Mouse (Mus musculus) hindbrain, embryonic 16.5 days (tissue): ENCODE data around the gene Pak1. TPM values are rescaled to one million over a fixed set of nuclear protein-coding genes. Genes with fewer than 3 reads are reported as not detected.

Experiments
- ATAC-seq: fragments of 200-750 bp; cut with Nextera tagmentation; 2 replicates; pipeline ENCODE4 v1.8.0; 2017; ENCODE audit warnings: moderate TSS enrichment, moderate library complexity
- H3K27ac ChIP-seq: fragments of 300-500 bp; sonication (generic); 2 replicates; pipeline ENCODE4 v1.5.1; 2014; ENCODE audit warnings: low read depth, mild to moderate bottlenecking, control low read depth, low read length, moderate library complexity
- H3K27me3 ChIP-seq: fragments of 300-500 bp; sonication (generic); replicated peaks from 2 replicates; pipeline ENCODE4 v1.6.1; 2014; ENCODE audit warnings: low read length; ENCODE audit not compliant: control insufficient read depth, insufficient read depth
- H3K36me3 ChIP-seq: fragments of 300-500 bp; sonication (generic); 2 replicates; pipeline ENCODE4 v1.6.1; 2014; ENCODE audit warnings: mild to moderate bottlenecking, low read length, moderate library complexity, mixed read lengths; ENCODE audit not compliant: control insufficient read depth, insufficient read depth
- H3K4me1 ChIP-seq: fragments of 300-500 bp; sonication (generic); 2 replicates; pipeline ENCODE4 v1.6.1; 2014; ENCODE audit warnings: low read depth, low read length; ENCODE audit not compliant: control insufficient read depth, insufficient read depth
- H3K4me2 ChIP-seq: fragments of 300-500 bp; sonication (generic); 2 replicates; pipeline ENCODE4 v1.6.1; 2014; ENCODE audit warnings: mild to moderate bottlenecking, low read length, control low read depth, moderate library complexity
- H3K4me3 ChIP-seq: fragments of 300-500 bp; sonication (generic); 2 replicates; pipeline ENCODE4 v1.5.1; 2014; ENCODE audit warnings: mild to moderate bottlenecking, low read length, control low read depth, moderate library complexity
- H3K9ac ChIP-seq: fragments of 300-500 bp; sonication (generic); 2 replicates; pipeline ENCODE4 v1.6.1; 2014; ENCODE audit warnings: low read depth, mild to moderate bottlenecking, control low read depth, low read length, moderate library complexity
- H3K9me3 ChIP-seq: fragments of 300-500 bp; sonication (generic); 2 replicates; pipeline ENCODE4 v1.6.1; 2014; ENCODE audit warnings: mild to moderate bottlenecking, low read length, moderate library complexity; ENCODE audit not compliant: control insufficient read depth
- WGBS: fragments of 180-500 bp; shearing (Covaris S2); extraction: QIAGEN DNeasy Blood & Tissue Kit; methylation state at CpG from one replicate; pipeline ENCODE4 v1.1.7; 2014; 5-methylcytosine and 5-hydroxymethylcytosine counted together
- polyA plus RNA-seq: library from polyadenylated mRNA; unstranded; fragments of >200 nt; fragmentation: Nextera tagmentation; extraction: Ambion mirVana; gene quantifications from 2 replicates; pipeline ENCODE4 v1.2.1, GENCODE M21; 2015

The Pak1 gene
- polyA plus RNA-seq, 1 experiment from 2014 or later: 131 TPM

DNA sequence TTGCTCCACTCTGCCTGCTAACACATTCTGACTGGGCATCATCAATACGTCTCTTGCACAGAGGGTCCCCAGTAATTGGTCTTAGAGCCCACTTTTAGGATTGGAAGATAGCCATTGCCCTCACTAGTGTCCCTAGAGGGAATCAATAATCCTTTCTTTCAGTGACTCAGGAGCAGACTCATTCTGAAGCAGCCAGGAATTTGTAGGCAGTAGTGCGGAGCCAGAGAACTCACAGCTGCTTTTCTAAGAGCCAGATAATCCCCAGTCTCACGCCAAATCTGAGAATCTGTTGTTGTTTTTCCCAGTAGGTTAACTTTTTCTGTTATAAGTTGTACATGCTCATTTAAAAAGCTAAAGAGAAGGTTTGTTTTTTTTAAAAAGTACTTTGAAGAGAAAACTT, 13.0 kb upstream of the Pak1 start:
- no peak overlapping the region for H3K4me3 ChIP-seq
- H3K9ac ChIP-seq: no peak overlapping the region
- H3K27ac ChIP-seq: no peak overlapping the region
- 46% methylated on average over 3 of the region's 3 CpGs for WGBS
- no peaks in the 10 kb centered on the region for H3K4me1 ChIP-seq
- no peaks in the 10 kb centered on the region for H3K9me3 ChIP-seq
- H3K4me2 ChIP-seq: no peak overlapping the region
- H3K36me3 ChIP-seq: no peaks in the 10 kb centered on the region
- ATAC-seq: no peak
- H3K27me3 ChIP-seq: no peaks in the 10 kb centered on the region

DNA sequence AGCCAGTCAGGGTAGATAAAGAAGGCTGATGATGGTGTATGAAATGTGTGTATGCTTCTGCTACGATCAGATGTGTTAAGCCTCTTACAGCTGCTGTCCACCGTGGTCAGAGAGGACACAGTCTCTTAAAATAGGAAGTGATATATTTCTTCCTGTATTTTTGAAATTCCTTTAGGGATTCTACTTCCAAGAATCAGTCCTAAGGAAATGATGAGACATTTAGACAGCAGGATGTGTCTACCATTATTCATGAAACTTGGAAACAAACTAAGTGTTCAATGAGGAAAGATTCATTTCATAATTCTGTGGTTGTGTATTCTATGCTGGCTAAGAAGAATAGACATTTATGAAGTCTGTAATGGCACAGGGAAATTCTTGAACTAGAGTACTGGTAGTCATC, 12.4 kb upstream of the Pak1 start:
- Histone ChIP-seq H3K9ac (no peak overlapping the region), H3K27ac (no peak overlapping the region), H3K4me2 (no peak overlapping the region), H3K9me3 (no peaks in the 10 kb centered on the region), H3K4me3 (no peak overlapping the region), H3K4me1 (no peaks in the 10 kb centered on the region), H3K36me3 (no peaks in the 10 kb centered on the region), H3K27me3 (no peaks in the 10 kb centered on the region)
- 89% methylated on average over 2 of the region's 2 CpGs for WGBS
- no peak for ATAC-seq

DNA sequence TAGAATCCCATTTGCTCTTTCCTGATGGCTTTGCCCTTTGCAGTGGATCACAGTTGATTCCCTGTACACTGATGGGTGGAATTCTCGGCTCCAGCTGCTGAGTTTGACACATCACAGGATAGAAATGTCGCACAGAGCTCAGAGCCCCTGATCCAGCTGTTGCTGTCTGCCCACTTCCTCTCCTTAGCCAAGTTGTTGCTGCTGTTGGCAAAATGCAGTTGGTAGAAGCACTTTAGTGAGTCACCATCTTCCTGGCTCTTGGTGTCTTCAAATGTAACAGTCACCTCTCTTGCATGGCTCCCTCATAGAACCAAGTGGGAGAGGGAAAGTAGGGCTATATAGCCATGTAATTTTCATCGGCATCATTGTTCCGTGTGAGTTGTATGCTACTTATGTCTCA, 11.2 kb upstream of the Pak1 start:
- no peaks in the 10 kb centered on the region for H3K9me3 ChIP-seq
- no peaks in the 10 kb centered on the region for H3K27me3 ChIP-seq
- no peaks in the 10 kb centered on the region for H3K4me1 ChIP-seq
- H3K36me3 ChIP-seq: no peaks in the 10 kb centered on the region
- no peak overlapping the region for H3K4me2 ChIP-seq
- no peak overlapping the region for H3K27ac ChIP-seq
- no peak overlapping the region for H3K9ac ChIP-seq
- no peak overlapping the region for H3K4me3 ChIP-seq
- 92% methylated on average over 4 of the region's 4 CpGs for WGBS
- no peak for ATAC-seq

DNA sequence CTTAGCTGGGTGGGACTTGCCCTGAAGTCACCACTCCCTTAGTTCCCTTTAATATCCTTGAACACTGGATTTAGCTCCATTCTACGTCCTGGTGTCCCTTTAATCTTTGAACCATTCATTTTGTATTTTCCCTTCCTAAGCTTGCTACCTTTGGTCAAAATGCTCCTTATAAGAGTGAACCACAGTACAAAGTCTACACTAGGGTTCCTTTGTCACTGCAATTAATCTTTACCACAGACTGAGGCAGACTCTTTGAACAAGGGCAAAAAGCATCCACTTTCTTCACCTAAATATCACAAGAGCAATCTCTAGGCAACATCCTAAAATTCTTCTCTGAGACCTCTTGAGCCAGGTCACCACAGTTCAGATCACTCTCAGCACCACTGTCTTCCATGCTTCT, 8.1 kb upstream of the Pak1 start:
- H3K36me3 ChIP-seq: no peaks in the 10 kb centered on the region
- H3K9ac ChIP-seq: no peak overlapping the region
- no peak for ATAC-seq
- H3K9me3 ChIP-seq: no peaks in the 10 kb centered on the region
- no peak overlapping the region for H3K4me2 ChIP-seq
- 85% methylated on average over 1 of the region's 1 CpGs for WGBS
- H3K27ac ChIP-seq: no peak overlapping the region
- H3K27me3 ChIP-seq: no peaks in the 10 kb centered on the region
- H3K4me3 ChIP-seq: no peak overlapping the region
- no peaks in the 10 kb centered on the region for H3K4me1 ChIP-seq

DNA sequence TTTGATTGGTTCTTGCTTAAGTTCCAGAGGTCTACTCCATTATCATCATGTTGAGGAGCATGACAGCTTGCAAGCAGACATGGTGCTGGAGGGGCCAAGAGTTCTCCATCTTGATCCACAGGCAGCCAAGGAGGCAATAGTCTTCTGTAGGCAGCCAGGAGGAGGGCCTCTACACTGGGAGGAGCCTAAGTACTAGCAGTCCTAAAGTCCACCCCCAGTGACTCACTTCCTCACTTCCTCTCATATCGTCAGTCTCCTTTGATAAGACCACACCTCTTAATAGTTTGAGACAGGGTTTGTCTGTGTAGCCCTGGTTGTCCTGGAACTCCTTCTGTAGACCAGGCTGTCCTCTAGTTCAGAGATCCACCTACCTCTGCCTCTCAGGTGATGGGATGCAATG, 7.5 kb upstream of the Pak1 start:
- no peak overlapping the region for H3K27ac ChIP-seq
- no peak overlapping the region for H3K9ac ChIP-seq
- no peak for ATAC-seq
- H3K9me3 ChIP-seq: no peaks in the 10 kb centered on the region
- H3K4me2 ChIP-seq: no peak overlapping the region
- H3K36me3 ChIP-seq: no peaks in the 10 kb centered on the region
- H3K27me3 ChIP-seq: no peaks in the 10 kb centered on the region
- no peaks in the 10 kb centered on the region for H3K4me1 ChIP-seq
- WGBS: 85% methylated on average over 1 of the region's 1 CpGs
- H3K4me3 ChIP-seq: no peak overlapping the region

DNA sequence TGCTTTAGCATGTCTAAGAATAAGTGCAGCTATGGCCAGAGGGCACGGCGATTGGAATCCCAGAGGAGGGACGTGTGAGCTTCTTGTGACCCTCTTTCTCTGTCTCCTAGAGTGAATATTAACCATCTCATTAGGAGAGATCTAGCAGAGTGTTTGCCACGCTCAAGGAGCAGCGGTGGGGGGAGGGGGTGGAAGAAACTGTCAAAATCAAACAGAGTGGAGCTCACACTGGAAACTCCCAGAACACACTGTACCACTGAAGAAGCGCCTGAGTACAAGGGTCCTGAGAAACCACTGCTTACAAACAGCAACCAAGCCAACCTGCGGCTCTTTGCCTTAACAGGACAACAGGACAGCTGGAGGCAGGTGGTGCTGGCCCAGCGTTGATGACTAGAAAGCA, 6.8 kb upstream of the Pak1 start:
- 69% methylated on average over 8 of the region's 8 CpGs for WGBS
- Histone ChIP-seq H3K27me3 (no peaks in the 10 kb centered on the region), H3K9me3 (no peaks in the 10 kb centered on the region), H3K4me1 (no peaks in the 10 kb centered on the region), H3K4me2 (no peak overlapping the region), H3K36me3 (no peaks in the 10 kb centered on the region), H3K9ac (no peak overlapping the region), H3K4me3 (no peak overlapping the region), H3K27ac (no peak overlapping the region)
- no peak for ATAC-seq

DNA sequence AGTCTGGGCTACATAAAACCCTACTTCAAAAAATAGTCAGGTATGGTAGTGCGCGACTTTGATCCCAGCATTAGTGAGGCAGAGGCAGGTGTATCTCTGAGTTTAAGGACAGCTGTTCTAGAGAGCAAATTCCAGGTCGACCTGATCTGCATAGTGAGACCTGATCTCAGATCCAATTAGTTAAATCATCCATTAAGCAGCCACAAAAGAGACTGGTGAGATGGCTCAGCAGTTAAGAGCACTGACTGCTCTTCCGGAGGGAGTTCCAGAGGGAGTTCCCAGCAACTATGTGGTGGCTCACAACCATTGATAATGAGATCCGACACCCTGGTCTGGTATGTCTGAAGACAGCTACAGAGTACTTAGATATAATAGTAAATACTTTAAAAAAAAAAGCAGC, 4.8 kb upstream of the Pak1 start:
- H3K27ac ChIP-seq: no peak overlapping the region
- no peaks in the 10 kb centered on the region for H3K4me1 ChIP-seq
- no peaks in the 10 kb centered on the region for H3K9me3 ChIP-seq
- no peaks in the 10 kb centered on the region for H3K27me3 ChIP-seq
- no peak for ATAC-seq
- WGBS: 68% methylated on average over 5 of the region's 5 CpGs
- no peaks in the 10 kb centered on the region for H3K36me3 ChIP-seq
- no peak overlapping the region for H3K4me2 ChIP-seq
- no peak overlapping the region for H3K9ac ChIP-seq
- no peak overlapping the region for H3K4me3 ChIP-seq

DNA sequence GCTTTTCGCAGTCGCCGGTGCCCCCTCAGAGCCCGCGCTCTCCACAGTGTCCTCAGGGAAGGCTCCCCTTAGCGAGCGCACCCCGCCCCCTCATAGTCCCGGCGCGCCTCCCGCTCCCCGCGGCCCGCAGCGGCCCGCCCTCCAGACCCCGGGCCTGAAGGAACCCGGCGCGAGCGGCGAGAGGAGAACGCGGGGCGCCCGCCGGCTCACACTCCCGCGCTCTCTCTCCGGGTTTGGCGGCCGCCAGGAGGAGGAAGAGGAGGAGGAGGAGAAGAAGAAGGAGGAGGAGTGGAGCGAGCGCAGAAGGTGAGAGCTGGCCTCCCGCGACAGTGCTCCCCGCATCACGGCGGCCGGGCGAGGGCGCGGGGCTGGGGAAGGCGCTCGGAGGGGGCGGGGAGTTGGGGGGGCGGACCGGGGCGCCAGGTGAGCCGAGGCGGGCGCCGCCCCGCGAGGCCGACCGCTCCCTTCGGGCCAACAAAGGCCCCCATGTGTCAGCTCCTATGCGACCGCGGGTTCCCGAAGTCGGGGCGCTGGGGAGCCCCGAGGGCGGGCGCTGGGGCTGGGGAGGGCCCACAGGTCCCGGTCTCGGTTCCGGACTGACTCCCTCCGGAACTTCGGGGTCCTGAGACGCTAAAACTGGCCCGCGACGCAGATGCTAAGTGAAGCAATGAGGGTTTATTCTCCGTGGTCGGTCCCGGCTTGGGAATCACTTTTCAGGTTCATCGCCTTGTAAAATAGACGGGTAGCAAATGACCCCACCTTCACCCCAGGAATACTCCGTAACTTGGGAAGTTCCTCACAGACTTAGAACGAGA, 535 bp downstream of the Pak1 start:
- under 1% methylated on average over 64 of the region's 84 CpGs for WGBS
- H3K4me3 ChIP-seq: peak overlapping the region; percentile 83
- peaks cover 10% of the 10 kb centered on the region for H3K4me1 ChIP-seq
- H3K4me2 ChIP-seq: peak overlapping the region; percentile 90
- no peaks in the 10 kb centered on the region for H3K36me3 ChIP-seq
- no peaks in the 10 kb centered on the region for H3K27me3 ChIP-seq
- peak overlapping the region; percentile 63 for H3K27ac ChIP-seq
- peak overlapping the region; percentile 73 for H3K9ac ChIP-seq
- H3K9me3 ChIP-seq: no peaks in the 10 kb centered on the region
- peak; percentile 87 for ATAC-seq

DNA sequence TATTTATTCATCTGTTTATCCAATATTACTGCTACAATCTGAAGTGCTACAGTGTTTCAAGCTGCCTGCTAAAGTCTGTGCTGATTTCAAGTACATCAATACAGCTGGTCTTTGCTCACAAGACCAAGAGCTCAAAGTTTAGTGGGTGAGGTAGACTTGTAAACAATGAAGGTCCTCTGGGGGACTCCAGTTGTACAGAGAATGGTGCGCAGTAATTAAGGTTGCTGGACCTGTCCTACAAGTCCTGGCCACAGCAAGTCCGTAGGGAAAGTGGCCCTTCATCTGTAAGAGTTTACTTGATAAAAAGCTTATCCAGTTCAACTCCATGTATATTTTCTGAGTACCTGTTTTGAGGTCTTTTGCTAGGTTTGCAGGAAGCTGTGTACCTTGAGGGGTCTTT, 1.9 kb downstream of the Pak1 start:
- Histone ChIP-seq H3K36me3 (no peaks in the 10 kb centered on the region), H3K9me3 (no peaks in the 10 kb centered on the region), H3K9ac (no peak overlapping the region), H3K4me2 (peak overlapping the region; percentile 54), H3K27ac (no peak overlapping the region), H3K27me3 (no peaks in the 10 kb centered on the region), H3K4me3 (no peak overlapping the region), H3K4me1 (peaks cover 10% of the 10 kb centered on the region)
- no peak for ATAC-seq
- 48% methylated on average over 2 of the region's 2 CpGs for WGBS
